Mouse (Mus musculus): ENCODE results near the gene Zfp213.

DNA sequence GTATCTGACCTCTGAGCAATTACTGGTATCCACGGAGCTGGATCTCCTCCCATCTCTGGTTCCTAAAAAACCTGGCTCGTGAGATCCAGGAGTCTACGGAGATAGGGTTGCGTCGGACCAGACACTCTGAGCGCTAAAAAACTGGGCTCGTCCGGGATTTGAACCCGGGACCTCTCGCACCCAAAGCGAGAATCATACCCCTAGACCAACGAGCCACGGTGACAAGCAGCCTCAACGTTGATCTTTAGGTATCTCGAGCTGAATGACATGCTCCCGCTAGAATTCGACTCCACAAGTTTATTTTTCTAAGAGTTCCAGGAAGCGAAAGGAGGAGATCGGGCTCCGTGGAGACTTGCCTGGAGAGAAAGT lies 17.7 kb downstream of the Zfp213 start:
- no peak for TF ChIP-seq CTCF (IDR thresholded peaks at IDR 0.05; ENCODE audit: control insufficient read depth, insufficient read depth, low read length)
- TF ChIP-seq POLR2A (IDR thresholded peaks at IDR 0.05; ENCODE audit: borderline replicate concordance, control insufficient read depth, low read depth, low read length): no peak
